Mouse (Mus musculus): ENCODE data around the gene Ogfr. TPM values are rescaled to one million over a fixed set of nuclear protein-coding genes. Genes with fewer than 3 reads are reported as not detected.
A peak's percentile ranks its signal among the peaks of the same experiment; 100 is the strongest.

The Ogfr gene
- total RNA-seq (2021), result 10 to 100 TPM; 74.6 to 76.7 TPM
- long read RNA-seq, transcript Ogfr-201 (7 exons, 2,449 nt), result major isoform, 31 of 48 reads
- long read RNA-seq, partial matches to known transcripts, result 10 of 48 reads
- long read RNA-seq, other reads (novel, unspliced or antisense), result 7 of 48 reads

GRCm38 (mm10) chr2:180589123-180589831 lies at the start of gene Ogfr:
Gene Ogfr, plus strand, starts transcription at chr2:180589245.
- DNase-seq (ENCODE audit: low spot score in 2 of 2), result peak; percentile 84 to 86

- no peak for DNase-seq (ENCODE audit: low spot score in 2 of 2)
These were observed 45.4 kb upstream of the Ogfr start for GRCm38 (mm10) chr2:180543675-180544074.

- no peak for DNase-seq (ENCODE audit: low spot score in 2 of 2)
These were observed 44.0 kb upstream of the Ogfr start for GRCm38 (mm10) chr2:180545046-180545445.

- DNase-seq (ENCODE audit: low spot score in 2 of 2), result peak in 1 of 2 experiments; percentile 50
These were observed 41.5 kb upstream of the Ogfr start for GRCm38 (mm10) chr2:180547384-180548106.

- DNase-seq (ENCODE audit: low spot score in 2 of 2), result no peak
These were observed 36.7 kb upstream of the Ogfr start for GRCm38 (mm10) chr2:180552340-180552739.

- DNase-seq (ENCODE audit: low spot score in 2 of 2), result no peak
These were observed 33.8 kb upstream of the Ogfr start for GRCm38 (mm10) chr2:180555219-180555618.

- no peak for DNase-seq (ENCODE audit: low spot score in 2 of 2)
These were observed 32.6 kb upstream of the Ogfr start for GRCm38 (mm10) chr2:180556470-180556869.

- DNase-seq (ENCODE audit: low spot score in 2 of 2), result no peak
These were observed 28.8 kb upstream of the Ogfr start for GRCm38 (mm10) chr2:180560245-180560644.

GRCm38 (mm10) chr2:180562146-180562545 lies 26.9 kb upstream of the Ogfr start:
- no peak for DNase-seq (ENCODE audit: low spot score in 2 of 2)

- DNase-seq (ENCODE audit: low spot score in 2 of 2), result no peak
These were observed 25.7 kb upstream of the Ogfr start for GRCm38 (mm10) chr2:180563296-180563695.

- peak in 1 of 2 experiments; percentile 31 for DNase-seq (ENCODE audit: low spot score in 2 of 2)
These were observed 25.2 kb upstream of the Ogfr start for GRCm38 (mm10) chr2:180563841-180564240.

- peak in 1 of 2 experiments; percentile 52 for DNase-seq (ENCODE audit: low spot score in 2 of 2)
These were observed 22.7 kb upstream of the Ogfr start for GRCm38 (mm10) chr2:180566240-180566913.

GRCm38 (mm10) chr2:180569028-180569643 lies 19.9 kb upstream of the Ogfr start:
- peak; percentile 53 to 63 for DNase-seq (ENCODE audit: low spot score in 2 of 2)

- DNase-seq (ENCODE audit: low spot score in 2 of 2), result no peak
These were observed 12.6 kb upstream of the Ogfr start for GRCm38 (mm10) chr2:180576482-180576881.

GRCm38 (mm10) chr2:180578686-180579085 lies 10.4 kb upstream of the Ogfr start:
- peak; percentile 80 to 84 for DNase-seq (ENCODE audit: low spot score in 2 of 2)

GRCm38 (mm10) chr2:180581002-180581401 lies 8.0 kb upstream of the Ogfr start, which contains the start of gene Mrgbp:
Gene Mrgbp, plus strand, starts transcription at chr2:180581304.
- DNase-seq (ENCODE audit: low spot score in 2 of 2), result peak in 1 of 2 experiments; percentile 8

GRCm38 (mm10) chr2:180582481-180583153 lies 6.4 kb upstream of the Ogfr start:
- DNase-seq (ENCODE audit: low spot score in 2 of 2), result peak; percentile 99

GRCm38 (mm10) chr2:180583154-180583507 lies 5.9 kb upstream of the Ogfr start:
- DNase-seq (ENCODE audit: low spot score in 2 of 2), result no peak

- no peak for DNase-seq (ENCODE audit: low spot score in 2 of 2)
These were observed 316 bp upstream of the Ogfr start for GRCm38 (mm10) chr2:180588736-180589122.

GRCm38 (mm10) chr2:180597490-180597889 lies 8.4 kb downstream of the Ogfr start, which contains the start of gene Col9a3:
Gene Col9a3, plus strand, starts transcription at chr2:180597790.
- no peak for DNase-seq (ENCODE audit: low spot score in 2 of 2)

Measured in layer of hippocampus, postnatal 10 days (tissue).